Mouse (Mus musculus) right cerebral cortex, postnatal 14 days (tissue): Measurements from ENCODE around the gene Arhgap19.

Experiments used
- DNase-seq: peaks from one replicate; pipeline ENCODE4 v3.0.0; 2022

Arhgap19 gene

DNA sequence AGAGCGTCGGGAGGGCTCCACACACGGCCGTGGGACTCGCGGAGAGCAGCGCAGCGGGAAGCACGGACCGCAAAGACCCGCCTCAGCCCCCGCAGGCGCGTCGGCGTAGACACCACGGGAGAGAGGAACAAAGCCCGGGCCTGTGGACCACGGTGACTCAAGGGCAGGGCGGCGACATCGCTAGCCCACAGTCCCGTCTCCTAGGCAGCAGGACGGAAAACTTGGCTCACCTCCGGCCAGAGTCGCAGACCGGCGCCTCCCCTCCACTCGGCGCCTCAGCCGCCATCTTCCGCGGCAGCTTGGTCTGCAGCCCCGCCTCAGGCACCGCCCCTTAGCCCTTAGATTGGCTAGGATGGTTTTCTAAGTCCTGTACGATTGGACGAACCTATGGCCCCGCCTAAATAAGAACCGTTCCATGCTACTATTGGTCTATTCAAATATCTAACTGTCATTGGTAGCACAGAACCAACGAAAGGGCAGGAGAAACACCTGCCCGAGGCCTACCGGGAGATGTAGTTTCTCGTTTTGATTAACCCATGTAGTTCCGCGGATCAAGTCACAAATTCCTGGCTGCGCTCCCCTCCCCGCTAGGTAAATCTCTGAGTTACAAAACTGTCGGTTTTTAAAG is at the start of gene Arhgap19:
Gene Arhgap19 (minus strand): TSS at position 306 of the 628 bp plus-strand sequence.
- peak; percentile 81 for DNase-seq

DNA sequence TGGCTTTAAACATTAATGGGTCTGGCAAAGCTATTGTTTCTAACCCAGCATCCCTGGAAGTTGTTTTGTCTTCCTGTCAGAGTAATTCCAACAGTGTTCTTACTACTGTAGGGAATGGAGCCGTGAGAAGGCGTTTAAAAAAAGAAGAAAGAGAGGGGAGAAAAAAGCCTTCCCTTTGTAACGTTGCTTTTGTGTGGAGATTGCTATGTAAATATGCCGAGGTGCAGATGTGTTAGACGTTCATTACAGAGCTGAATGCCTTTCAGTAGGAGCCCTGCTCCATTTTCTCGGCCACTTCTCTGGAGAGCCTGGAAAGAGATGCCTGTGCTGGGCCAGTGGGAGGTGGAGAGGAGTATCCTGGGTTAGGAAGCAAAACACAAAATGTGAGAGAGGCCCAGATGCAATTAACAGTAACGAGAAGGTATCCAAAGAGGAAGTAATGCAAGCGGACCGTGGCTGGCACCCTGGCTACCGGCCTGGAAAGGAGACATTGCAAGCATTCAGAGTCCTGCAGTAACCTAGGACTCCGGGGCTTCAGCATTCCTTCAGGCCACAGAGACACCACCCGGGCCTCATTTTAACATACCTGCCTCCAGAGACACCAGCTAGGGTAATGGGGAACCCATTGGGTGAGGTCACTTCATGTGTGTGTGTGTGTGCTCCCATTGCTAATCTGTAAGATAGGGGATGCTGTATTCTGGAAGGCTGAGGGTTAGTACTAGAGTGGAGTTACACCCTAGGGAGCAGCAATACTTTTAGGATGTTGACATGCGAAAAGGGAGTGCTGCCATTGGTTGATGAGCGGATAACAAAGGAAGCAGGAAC is 49.1 kb upstream of the Arhgap19 start:
- no peak for DNase-seq

DNA sequence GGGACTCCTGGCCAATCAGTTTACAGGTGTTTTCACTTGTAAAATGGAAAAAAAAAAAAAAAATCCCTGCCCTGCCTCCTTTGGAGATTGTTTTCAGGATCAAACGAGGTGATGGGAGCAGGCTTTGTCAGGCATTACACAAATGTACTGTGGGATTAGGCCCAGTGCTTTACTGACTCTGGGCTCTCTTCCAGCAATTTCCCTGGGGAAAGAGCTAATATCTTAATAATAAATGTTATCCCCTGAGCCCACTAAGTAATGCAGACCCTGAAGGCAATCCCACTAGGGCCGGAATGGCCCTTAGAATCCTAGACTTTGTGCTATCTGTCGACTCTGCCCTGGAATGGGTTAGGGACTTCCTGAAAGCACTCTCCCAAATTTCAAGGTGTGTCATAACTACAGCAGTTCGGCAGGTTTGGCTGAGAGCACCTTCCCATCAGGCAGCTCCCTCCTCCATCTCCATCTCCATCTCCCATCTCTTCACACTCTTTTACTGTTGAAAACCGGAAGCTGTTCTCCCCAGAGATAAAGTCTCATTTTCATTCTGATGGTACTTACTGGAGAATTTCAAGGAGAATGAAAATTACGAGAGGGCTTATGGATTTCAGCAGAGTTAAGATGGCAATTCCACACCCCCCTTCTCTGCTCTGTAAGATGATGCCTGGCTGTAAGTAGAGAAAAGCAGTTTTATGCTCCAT is 48.3 kb upstream of the Arhgap19 start:
- no peak for DNase-seq

DNA sequence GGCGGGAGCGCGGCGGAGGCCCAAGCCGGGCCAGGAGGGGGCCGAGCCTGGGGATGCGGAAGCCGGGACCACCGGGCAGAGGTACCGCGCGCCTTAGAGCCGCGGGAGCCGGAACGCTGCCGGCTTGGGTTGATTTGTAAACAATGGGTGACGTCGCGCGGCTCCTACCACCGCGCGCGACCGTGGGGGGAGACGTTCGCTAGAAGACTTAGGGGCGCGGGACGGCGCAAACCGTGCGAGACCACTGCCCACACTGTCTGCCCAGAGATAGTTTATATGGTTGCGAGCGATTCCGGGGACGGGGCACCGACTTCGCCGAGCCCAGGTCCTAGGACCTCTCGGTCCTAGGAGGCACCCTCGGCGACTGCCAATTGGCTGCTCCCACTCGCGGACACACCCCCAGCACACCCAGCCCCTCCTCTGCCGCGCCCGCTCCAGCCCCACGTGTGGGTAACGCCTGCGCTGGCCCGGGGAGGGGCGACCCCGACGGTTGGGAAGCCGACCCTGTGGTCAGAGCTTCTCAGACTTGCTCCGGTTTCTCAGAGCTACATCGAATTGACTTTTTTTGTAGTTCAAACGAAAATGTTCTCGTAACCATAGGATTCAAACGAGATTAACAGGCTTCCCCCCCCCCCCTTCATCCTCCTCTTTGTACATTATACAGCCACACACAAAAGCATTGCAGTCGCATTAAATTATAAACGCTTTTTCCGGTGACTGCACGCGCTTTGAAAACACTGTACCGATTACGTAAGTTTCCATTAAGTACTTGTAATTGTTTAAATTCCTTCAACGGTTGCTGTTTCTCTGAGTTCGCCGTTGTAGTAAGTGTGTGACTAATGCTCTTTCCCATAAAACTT is 46.4 kb upstream of the Arhgap19 start, which contains the start of gene Frat2:
Gene Frat2 (minus strand): TSS at position 141 of the 860 bp plus-strand sequence.
- peak; percentile 82 for DNase-seq

DNA sequence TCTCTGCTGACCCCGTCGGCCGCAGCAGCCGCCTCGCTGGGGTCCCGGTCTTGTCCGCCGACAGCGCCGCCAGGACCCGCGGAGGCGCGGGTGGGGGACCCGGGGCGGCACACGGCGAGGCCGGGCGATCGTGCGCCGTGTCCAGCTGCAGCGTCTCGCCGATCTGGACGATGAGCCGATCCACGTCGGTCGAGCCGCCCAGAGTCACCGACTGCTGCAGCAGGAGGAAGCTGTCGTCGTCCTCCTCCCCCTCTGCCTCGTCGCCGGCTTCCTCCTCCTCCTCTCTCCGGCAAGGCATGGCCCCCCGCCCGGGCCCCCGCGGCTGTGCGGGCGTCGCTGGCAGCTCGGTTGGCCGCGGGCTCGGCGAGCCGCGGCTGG is 45.8 kb upstream of the Arhgap19 start:
- peak; percentile 54 for DNase-seq

DNA sequence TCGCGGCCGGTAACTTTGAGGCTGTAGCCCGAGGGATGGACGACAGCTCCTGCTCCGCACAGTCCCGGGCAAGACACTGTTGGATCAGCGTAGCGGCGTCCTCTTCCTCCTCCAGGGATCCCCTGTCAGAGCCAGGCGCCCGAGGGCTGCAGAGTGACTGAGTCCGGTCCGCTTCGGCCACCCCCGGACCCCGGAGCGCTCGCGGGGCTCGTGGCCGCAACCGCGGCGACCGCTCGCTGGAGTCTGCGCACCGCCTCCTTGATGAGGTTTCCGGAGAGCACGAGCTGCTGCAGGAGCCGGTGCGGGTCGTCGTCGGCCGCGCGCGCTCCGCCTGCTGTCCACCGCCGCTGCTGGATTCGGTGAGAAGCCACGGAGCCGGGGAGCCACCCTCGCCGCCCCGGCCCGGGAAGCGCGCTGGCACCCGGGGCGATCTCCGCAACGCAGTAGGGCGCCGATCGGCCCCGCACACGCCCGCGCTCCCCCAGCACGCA is 45.3 kb upstream of the Arhgap19 start:
- peak; percentile 53 for DNase-seq

DNA sequence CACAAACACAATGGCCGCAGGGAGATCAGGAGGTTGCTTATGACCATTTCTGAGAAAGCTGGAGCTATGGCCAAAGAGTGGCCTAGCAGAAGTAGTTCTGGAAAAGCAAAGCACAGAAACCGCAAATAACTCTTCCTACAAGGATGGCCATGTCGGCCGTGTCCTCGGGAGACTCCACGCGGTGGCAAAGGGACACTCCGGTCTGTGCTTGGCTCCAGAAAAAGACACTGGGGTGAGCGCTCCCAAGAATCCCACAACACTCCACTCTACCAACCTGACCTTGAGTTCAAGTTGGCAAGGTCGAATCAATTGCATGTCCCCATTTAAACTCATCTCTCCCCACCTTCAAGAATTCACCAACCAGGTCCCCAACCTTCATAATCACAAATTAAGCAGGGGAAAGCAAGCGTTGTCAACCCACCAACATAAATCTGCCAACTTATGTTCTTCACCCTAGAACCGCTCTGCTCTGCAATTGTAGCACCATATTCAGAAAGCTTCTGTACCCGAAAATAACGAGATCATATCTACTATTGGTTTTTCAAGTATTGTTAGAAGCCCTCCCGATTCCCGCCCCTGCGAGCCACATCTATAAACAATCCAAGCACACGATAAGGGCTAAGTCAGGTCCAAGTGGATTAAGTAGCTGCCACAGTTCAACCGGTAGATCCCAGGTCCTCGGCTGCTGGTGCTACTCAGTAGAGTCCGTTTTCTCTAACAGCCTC is 44.7 kb upstream of the Arhgap19 start:
- DNase-seq = no peak

DNA sequence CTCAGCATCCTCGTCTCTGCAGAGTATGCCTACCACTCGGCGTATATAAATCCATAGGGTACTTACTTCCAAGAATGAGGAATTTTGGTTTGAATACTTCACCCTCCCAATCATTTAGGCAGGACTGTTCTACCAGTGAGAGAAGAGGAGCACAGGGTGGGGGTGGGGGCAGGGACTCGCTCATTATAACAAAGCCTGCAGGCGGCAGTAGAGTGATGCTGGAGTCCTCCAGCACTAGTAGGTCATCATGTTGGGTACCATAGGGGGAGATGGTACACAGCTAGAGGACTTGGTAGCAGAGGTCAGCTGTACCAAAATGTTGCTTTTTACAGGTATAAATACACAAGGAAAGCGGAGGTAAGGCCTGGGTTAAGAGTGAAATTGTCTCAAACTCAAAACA is 42.5 kb upstream of the Arhgap19 start:
- no peak for DNase-seq

DNA sequence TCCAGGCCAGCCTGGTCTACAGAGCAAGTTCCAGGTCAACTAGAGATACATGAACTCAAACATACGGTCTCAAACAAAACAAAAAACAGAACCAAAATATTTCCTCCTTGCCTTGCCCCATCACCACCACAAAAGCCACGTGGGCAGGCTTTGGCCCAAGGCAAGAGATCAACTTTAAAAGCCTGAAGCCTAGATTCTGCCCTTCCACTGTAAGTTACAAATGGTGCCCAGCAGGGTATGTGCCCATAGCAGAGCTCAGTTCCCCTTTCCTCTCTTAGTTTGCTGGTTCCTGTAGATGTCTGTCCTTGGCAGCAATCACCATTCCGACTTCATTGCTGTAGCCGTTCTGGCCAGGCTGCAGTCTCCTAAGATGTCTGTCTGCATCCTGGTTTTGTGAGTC is 40.9 kb upstream of the Arhgap19 start:
- DNase-seq = no peak

DNA sequence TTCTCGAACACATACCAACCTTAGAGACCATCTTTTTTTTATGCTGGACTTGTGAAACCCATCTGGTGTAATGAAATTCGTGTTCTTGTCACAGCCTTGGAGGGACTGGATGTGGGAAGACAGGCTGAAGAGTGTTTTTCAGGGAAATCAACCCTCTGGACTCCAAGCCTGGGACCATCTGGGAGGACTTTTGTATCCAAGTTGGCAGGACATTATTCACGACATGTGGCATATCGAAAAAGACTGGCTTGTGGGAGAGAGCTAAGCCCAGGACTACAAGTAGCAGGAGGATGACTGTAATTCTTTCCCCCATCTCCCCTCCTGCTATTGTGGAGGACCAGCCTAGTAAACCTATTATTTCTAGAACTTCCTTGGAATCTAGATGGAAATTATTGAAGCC is 40.3 kb upstream of the Arhgap19 start:
- DNase-seq = no peak

DNA sequence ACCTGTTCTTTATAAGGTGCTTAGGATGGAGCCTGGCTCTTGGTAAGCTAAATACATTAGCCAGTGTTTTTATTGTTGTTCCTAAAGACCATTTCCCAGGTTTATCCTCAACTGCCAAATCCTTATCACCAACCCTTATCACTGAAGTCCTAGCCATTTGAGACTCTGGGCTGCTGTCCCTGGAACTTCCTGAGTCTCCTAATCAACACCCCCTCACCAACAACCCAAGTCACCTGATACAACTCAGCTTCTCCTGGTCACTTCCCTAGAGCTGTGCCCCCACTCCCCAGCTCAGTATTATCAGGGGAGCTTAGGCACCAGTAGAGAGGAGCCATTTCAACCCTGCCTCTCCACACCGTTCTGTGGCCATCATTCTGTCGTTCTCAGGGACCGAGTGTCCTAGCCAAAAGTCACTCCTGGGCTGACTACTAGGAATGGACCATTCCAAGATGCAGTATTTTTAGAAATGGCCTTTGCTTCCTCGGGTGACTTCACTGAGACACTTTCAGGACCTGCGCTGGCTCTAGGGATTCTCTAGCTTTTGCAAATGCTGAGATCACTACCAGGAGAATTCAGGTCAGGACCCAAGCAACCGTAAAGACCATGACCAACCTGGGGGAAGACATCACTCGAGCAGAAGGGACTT is 39.4 kb upstream of the Arhgap19 start:
- no peak for DNase-seq

DNA sequence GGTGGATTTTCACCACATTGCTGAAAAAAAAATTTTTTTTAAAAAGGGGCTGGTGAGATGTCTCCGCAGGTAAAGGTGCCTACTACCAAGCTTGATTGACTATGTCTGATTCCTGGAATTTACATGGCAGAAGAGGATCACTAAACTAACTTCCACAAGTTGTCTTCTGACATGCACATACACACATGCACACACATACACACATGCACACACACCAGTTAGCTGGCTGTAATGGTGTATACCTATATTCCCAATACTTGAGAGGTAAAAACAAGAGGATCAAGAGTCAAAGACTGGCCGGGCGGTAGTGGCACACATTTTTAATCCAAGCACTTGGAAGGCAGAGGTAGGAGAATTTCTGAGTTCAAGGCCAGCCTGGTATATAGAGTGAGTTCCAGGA is 37.8 kb upstream of the Arhgap19 start:
- DNase-seq = no peak

DNA sequence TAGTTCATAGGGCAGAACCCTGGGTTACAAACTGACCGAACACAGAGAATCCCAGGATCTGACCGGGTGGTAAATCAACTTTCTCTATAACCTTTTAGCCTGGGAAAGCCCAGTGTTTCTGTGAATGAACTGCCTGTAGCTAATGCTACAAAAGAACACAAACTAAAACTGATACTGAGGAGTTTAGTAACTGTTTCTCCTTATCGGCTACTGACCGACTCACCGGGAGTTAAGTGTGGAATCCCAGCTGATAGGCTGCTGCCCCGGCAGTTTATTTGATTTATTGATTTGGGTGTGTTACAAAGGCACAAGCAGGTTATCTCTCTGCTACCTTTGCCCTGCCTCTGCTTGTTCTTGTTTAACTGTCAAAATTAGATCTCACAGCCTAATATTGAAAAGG is 37.0 kb upstream of the Arhgap19 start:
- DNase-seq = no peak

DNA sequence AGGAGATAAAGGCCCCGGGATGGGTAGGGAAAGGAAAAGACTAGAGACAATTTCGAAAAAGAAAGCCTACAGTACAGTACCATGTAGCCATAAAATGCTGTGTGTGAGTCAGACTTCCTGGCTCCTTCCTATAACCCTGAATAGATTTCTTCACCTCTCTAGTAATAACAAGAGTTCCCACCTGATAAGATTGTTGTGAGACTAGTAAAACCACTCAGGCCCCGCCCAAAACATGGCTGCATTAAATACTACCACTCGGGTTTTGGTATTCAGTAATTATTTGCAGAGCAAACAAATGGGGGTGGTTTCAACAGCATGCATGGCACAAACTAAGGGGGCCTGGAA is 36.0 kb upstream of the Arhgap19 start:
- no peak for DNase-seq

DNA sequence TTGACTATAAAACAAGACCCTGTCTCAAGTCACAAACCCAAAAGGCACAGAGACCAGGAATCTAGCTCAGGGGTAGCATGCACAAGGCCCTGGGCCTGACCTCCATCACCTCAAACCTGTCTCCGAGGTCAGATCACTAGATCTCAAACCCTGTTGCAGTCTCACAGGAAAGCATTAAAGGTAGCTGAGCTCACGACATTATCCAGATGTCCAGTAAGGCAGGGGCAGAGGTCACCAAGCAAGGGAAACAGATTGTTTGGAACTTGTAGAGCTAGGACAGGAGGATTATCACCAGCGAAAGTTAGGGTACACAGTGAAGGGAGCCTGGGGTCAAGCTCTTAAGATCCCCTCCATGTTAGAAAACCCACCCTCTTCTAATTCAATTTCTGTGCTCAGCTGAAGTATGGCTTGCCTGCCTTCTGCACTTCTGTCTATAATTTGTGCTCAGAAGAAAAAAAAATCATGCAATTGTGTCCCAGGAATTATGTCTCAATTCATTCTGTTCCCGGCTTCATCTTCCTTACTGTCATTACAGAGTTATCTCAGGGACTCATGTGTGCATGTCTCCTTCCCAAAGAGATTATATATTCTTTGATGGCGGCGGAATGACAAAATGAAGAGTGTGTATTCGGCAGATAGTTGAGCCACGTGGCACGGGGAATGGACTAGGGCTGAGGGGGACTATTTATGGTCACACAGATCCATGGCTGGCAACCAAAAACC is 35.5 kb upstream of the Arhgap19 start:
- DNase-seq = no peak

DNA sequence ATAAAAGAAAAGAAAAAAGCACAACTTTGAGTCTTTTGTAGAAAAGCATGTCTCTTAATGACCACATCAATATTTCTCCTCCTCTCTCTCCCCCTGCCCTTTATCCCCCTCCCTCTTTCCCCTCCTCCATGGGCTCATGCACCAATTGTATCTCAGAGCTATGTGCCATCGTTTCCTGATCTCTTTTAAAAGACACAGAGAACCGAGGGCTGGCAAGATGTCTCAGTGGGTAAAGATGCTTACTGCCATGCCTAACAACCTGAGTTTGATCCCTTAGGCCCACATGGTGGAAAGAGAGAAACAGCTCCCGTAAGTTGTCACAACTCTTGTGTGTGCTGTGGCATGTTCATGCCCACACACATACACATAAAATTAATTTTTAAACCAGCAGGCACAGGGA is 34.9 kb upstream of the Arhgap19 start:
- DNase-seq = no peak

DNA sequence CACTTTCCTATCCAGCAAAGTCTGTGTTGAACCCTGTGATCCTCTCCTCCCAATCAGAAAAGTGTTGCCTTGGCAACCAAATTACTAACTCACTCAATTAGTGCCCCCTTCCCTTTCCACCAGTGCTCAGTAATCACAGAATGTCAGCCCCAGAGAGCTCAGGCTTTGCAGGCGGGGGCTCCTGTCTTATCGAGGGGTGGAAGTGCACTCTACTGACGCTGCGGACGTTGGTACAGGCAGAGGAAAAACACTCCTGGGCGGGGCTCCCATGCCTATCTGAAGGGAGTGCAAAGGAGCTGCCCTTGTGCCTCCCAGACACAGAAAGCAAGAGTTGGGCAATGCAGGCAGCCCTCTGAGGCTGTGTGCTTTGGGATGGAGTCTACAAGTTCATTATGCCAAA is 34.0 kb upstream of the Arhgap19 start:
- peak; percentile 22 for DNase-seq

DNA sequence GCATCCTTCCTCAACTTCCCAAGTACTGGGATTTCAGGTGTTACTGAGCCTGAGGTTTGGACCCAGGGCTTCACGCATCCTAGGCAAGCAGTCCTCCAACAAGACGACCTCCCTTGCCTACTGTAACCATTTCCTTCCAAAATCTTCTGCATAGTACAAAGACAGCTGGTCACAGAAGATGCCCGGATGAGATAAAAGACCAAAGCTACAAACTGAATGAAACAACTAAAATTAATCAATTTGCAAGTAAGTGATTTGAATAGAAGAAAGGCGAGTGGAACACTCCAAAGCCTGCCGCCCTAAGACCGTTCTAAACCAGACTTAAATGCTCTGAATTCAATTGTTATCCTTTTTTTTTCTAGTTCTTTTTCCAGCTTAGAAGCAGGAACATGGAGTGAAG is 33.6 kb upstream of the Arhgap19 start:
- no peak for DNase-seq

DNA sequence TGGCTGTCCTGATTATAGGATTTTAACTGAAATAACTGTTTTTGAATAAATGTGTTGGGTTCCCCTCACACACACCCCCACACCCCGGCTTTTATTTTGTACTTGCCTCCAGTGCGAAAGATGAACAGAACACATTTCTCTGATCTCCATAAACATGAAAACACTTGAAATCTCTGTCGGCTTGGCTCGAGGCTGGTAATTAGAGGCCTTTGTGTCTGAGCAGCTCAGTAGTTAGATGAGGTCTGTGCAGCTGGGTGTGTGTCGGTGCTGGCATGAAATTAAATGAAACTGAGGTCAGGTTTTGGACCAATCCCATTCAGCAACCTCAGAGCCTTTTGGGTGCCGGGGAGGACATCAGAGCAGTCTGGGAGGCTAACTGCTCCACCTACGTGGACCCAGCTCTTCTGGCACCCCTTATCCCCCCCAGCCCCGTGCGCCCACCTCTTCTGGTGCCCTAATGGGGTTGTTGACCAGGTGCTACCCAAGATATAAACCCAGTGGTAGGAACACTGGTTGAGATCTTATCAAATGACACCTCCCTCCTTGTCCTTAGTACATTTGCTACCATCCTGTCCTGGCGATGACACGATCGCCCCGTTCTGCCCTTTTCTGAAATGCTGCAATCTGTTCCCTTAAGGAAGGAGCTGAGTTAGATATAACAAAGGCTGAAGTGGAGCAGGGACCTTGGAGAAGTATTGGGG is 30.8 kb upstream of the Arhgap19 start:
- DNase-seq = no peak

DNA sequence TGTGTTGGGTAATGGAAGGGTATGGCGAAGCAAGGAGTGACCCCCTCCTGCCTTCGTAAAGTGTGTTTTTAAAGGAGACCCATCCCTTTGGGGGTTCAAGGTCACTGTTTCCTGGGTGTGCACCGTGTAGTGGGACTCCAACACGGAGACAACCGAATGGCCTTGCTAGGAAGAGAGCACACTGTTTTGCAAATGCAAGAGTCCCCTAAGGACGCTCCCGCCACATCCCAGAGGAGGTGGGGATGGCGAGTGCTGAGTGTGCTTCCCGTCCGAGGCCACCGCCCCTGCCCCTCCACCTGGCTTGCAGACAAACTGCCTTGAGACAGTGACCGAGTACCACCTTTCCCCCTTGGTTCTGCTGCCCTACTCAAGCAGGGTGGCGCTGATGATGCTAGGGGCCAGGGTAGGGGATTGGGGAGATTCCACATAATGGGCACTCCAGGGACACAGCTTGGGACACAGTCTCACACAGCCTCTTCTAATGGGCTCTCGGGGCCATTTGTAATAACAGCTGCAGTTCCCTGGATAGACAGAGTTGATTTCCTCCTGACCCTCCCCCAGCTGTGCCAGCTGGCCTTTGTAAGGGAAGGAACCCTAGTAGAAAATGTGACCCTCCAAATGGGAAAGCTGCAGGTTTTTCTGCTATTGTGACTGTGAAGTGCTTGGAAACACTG is 30.0 kb upstream of the Arhgap19 start:
- no peak for DNase-seq
